Mouse (Mus musculus): ENCODE measurements around the gene Cebpg.

DNA sequence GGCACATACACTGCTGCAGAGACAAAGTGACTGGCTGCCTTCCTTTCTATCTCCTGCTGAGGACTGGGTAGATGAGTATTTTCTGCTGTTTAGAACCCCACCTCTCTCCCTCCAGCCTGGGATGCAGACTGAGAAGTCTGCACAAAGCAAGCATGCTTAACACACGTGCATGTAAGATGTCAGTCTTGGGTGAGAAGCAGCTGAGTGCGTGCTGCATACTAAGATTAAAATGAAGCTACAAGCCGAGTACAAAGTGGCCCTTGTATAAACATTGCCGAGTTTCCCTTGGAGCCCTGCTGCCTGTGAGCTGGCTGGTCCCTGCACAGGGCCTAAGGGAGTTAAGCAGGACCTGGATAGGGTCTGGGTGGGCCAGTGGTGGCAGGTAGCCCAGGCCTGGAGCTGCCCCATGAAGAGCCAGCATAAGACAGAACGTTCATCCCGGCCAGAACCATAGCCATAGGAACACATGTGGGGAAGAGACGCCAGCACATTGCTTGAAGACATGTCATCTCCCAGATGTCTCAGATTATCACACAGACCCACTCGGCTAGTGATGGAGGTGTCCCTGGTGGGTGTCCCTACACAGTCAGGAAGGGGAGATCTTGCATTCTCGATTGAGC is 28.5 kb downstream of the Cebpg start:
- TF ChIP-seq CTCF (IDR thresholded peaks at IDR 0.05; ENCODE audit: extremely low read depth, insufficient read length, insufficient replicate concordance, low read depth, low read length): no peak
- TF ChIP-seq POLR2A (IDR thresholded peaks at IDR 0.05; ENCODE audit: low read depth, low read length): no peak

Data from small intestine, adult 2 months (tissue).